Mouse (Mus musculus): ENCODE results near the gene Adamts5.

Gene Adamts5

DNA sequence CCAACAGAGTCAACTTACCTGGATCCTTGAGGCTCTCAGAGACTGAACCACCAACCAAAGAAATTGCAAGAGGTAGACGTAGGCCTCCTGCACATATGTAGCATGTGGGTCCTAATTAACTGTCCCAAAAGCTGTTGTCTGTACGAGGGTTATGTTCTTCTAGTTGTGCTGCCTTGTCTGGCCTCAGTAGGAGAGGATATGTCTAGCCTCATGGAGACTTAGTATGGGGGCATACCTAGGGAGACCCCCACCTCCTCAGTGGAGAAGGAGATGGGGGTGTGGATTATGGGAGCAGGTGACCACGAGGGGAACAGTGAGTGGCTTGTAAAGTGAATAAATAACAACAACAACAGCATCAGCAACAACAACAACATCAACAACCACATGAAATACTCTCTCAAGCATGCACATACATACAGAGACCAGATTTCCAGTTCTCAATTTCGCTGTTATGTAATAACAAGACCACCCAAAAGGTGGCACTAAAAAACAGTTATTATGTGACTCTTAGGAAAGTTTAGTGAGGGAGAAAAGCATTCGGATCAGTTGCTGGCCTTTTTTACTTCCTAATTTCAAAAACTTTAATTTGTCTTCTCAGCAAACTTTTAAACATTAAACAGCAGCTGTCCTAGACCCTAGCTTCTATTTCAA, 81.7 kb downstream of the Adamts5 start:
- DNase-seq: no peak

GRCm38 (mm10) chr16:85814116-85814515, 87.5 kb downstream of the Adamts5 start:
- no peak for DNase-seq

- DNase-seq: no peak
Measured at GRCm38 (mm10) chr16:85807626-85808025, 94.0 kb downstream of the Adamts5 start.

DNA sequence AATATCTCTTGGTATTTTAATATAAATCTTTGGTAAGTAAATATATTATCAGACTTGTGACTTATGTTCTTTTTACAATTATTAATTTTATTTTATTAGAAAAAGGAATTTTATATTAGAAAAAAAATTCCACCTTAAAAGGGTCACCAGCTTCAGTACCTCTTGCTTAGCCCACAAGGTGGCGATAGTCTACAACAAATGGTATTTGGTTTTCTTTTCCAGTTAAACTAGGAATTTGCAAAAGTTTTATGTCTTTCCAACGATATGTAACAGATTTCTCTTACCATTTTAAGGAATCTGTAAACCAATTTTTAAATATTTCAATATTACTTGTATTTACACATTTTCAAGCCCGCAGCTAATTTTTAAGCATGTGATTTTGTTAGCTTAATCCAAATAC, 94.6 kb downstream of the Adamts5 start:
- DNase-seq: no peak

Data from thymus, postnatal 36 days (tissue).